Mouse (Mus musculus) stomach, postnatal 0 days (tissue): ENCODE measurements around the gene Nodal. TPM values are rescaled to one million over a fixed set of nuclear protein-coding genes. Genes with fewer than 3 reads are reported as not detected.

Experiments used
- ATAC-seq: fragments of 200-750 bp; cut with Nextera tagmentation; 2 replicates; pipeline ENCODE4 v1.8.0; 2017; ENCODE audit not compliant: low FRiP score, low TSS enrichment
- DNase-seq: peaks from one replicate; pipeline ENCODE4 v3.0.0-alpha.2; 2016; ENCODE audit warnings: low spot score
- H3K27ac ChIP-seq: fragments of 300-500 bp; sonication (generic); replicated peaks from 2 replicates; pipeline ENCODE4 v1.5.1; 2014; ENCODE audit warnings: mild to moderate bottlenecking, control low read depth
- H3K27me3 ChIP-seq: fragments of 300-500 bp; sonication (generic); 2 replicates; pipeline ENCODE4 v1.6.1; 2014; ENCODE audit warnings: low read length; ENCODE audit not compliant: control insufficient read depth, insufficient read depth
- H3K36me3 ChIP-seq: fragments of 300-500 bp; sonication (generic); 2 replicates; pipeline ENCODE4 v1.6.1; 2014; ENCODE audit warnings: low read length, mixed read lengths; ENCODE audit not compliant: control insufficient read depth, insufficient read depth
- H3K4me1 ChIP-seq: fragments of 300-500 bp; sonication (generic); replicated peaks from 2 replicates; pipeline ENCODE4 v1.6.1; 2014; ENCODE audit warnings: antibody characterized with exemption; ENCODE audit not compliant: control insufficient read depth, insufficient read depth
- H3K4me2 ChIP-seq: fragments of 300-500 bp; sonication (generic); replicated peaks from 2 replicates; pipeline ENCODE4 v1.6.1; 2014; ENCODE audit warnings: low read depth, mild to moderate bottlenecking, control low read depth, moderate library complexity
- H3K4me3 ChIP-seq: fragments of 300-500 bp; sonication (generic); 2 replicates; pipeline ENCODE4 v1.5.1; 2014; ENCODE audit warnings: low read depth, low read length, control low read depth
- H3K9ac ChIP-seq: fragments of 300-500 bp; sonication (generic); 2 replicates; pipeline ENCODE4 v1.6.1; 2014; ENCODE audit warnings: mild to moderate bottlenecking, low read length, control low read depth, mixed read lengths
- H3K9me3 ChIP-seq: fragments of 300-500 bp; sonication (generic); 2 replicates; pipeline ENCODE4 v1.6.1; 2016; ENCODE audit warnings: low read length; ENCODE audit not compliant: control insufficient read depth
- CTCF ChIP-seq: IDR thresholded peaks from 2 replicates; pipeline ENCODE4 v1.5.1; 2016; ENCODE audit warnings: antibody characterized with exemption, low read depth, mild to moderate bottlenecking, moderate library complexity
- EP300 ChIP-seq: optimal IDR thresholded peaks from 2 replicates; pipeline ENCODE3; 2016; ENCODE audit warnings: antibody characterized with exemption
- WGBS: fragments of 180-500 bp; shearing (Covaris S2); extraction: QIAGEN DNeasy Blood & Tissue Kit; methylation state at CpG from one replicate; pipeline ENCODE4 v1.1.7; 2014; 5-methylcytosine and 5-hydroxymethylcytosine counted together
- polyA plus RNA-seq: library from polyadenylated mRNA; unstranded; fragments of >200 nt; fragmentation: Nextera tagmentation; extraction: Ambion mirVana; gene quantifications from 2 replicates; pipeline ENCODE4 v1.2.1, GENCODE M21; 2015

The Nodal gene
- polyA plus RNA-seq, 1 experiment from 2014 or later: not detected

DNA sequence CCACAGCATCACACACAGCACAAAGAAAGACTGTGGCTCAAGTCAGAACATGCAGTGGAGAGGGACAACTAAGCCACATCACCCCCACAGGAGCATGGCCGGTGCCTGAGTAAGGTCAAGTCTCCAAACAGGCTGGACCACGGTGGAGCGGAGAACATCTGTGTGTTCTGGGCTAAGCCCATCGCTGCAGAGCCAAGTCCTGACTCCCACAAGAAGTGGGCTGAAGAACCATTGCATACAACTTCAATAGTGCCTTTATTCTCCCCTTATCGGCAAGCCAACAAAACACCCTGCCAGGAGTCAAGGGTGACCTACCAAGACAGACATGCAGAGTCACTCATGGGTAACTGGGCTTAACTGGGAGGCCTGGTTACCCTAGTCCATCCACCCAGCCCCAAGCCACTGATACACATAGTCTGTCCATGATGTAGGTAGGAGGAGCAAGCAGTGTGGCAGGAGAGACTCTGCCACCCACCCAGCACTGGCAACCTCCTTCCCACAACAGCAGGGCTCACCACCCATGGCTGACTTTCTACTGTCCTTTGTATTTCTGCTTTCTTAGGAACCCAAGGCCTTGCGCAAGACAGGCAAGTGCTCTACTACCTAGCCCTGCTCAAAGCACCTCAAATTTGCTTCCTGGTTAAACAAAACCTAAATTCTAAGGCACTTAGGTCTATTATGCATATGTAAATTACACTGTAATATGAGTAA is 42.8 kb upstream of the Nodal start:
- Histone ChIP-seq H3K9ac (no peak overlapping the region), H3K27me3 (no peaks in the 10 kb centered on the region)

GRCm38 (mm10) chr10:61378050-61378449 is 39.7 kb upstream of the Nodal start:
- H3K9ac ChIP-seq: no peak overlapping the region
- DNase-seq: no peak
- 87% methylated on average over 5 of the region's 5 CpGs for WGBS
- no peak overlapping the region for H3K4me2 ChIP-seq
- H3K4me1 ChIP-seq: peaks cover 9% of the 10 kb centered on the region
- no peak overlapping the region for H3K4me3 ChIP-seq
- no peak overlapping the region for H3K27ac ChIP-seq
- no peak for ATAC-seq
- H3K9me3 ChIP-seq: no peaks in the 10 kb centered on the region
- TF ChIP-seq EP300 (no peak), CTCF (no peak)
- H3K27me3 ChIP-seq: no peaks in the 10 kb centered on the region
- no peaks in the 10 kb centered on the region; the same call in 1 of the 2 replicates for H3K36me3 ChIP-seq

More for the DNA sequence above, 42.8 kb upstream of the Nodal start:
- Histone ChIP-seq H3K9me3 (no peaks in the 10 kb centered on the region), H3K4me3 (no peak overlapping the region), H3K4me1 (0 out of 2 replicates have a peak, but pooled peaks cover 3% of the 10 kb centered on the region), H3K4me2 (no peak overlapping the region), H3K27ac (peak overlapping the region; percentile 40), H3K36me3 (no peaks in the 10 kb centered on the region)
- WGBS: 55% methylated on average over 6 of the region's 6 CpGs
- peak; percentile 55; the same call in 1 of the 2 replicates for ATAC-seq
- peak; percentile 23 for DNase-seq
- no peak for TF ChIP-seq CTCF
- TF ChIP-seq EP300: no peak

DNA sequence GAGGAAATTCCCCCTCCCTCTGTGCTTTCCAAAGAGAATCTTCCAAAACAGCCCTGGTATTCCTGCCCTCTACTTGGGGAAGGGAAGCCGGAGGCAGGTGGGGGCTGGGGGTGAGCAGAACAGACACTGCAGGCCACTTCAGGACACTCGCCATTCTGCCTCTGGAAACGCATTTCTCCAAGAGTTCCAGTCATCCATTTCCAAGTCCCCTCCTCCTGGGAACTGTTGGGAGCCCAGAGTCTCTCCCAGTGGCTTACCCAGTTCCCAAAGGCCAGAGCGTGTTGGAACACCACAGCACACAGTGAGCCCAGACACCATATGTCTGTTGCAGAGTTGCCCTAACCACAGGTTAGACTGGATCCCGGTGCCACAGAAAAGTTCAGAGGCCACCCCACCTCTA is 39.1 kb upstream of the Nodal start:
- Histone ChIP-seq H3K4me1 (peaks cover 10% of the 10 kb centered on the region), H3K9me3 (no peaks in the 10 kb centered on the region), H3K4me3 (no peak overlapping the region), H3K36me3 (no peaks in the 10 kb centered on the region; the same call in 1 of the 2 replicates), H3K27ac (no peak overlapping the region), H3K27me3 (no peaks in the 10 kb centered on the region), H3K9ac (no peak overlapping the region), H3K4me2 (no peak overlapping the region)
- 65% methylated on average over 5 of the region's 5 CpGs for WGBS
- DNase-seq (no peak), ATAC-seq (no peak)
- TF ChIP-seq CTCF (no peak), EP300 (no peak)

- ATAC-seq (no peak), DNase-seq (no peak)
- no peaks in the 10 kb centered on the region; the same call in 1 of the 2 replicates for H3K36me3 ChIP-seq
- 90% methylated on average over 13 of the region's 13 CpGs for WGBS
- H3K9me3 ChIP-seq: no peaks in the 10 kb centered on the region
- H3K4me1 ChIP-seq: peaks cover 12% of the 10 kb centered on the region
- H3K4me2 ChIP-seq: peak overlapping the region; percentile 31; the same call in 1 of the 2 replicates
- no peaks in the 10 kb centered on the region for H3K27me3 ChIP-seq
- TF ChIP-seq EP300: no peak
- no peak for TF ChIP-seq CTCF
- H3K9ac ChIP-seq: no peak overlapping the region
- H3K27ac ChIP-seq: peak overlapping the region; percentile 49; the same call in 1 of the 2 replicates
- no peak overlapping the region for H3K4me3 ChIP-seq
These were observed 38.3 kb upstream of the Nodal start for GRCm38 (mm10) chr10:61379340-61380040.

DNA sequence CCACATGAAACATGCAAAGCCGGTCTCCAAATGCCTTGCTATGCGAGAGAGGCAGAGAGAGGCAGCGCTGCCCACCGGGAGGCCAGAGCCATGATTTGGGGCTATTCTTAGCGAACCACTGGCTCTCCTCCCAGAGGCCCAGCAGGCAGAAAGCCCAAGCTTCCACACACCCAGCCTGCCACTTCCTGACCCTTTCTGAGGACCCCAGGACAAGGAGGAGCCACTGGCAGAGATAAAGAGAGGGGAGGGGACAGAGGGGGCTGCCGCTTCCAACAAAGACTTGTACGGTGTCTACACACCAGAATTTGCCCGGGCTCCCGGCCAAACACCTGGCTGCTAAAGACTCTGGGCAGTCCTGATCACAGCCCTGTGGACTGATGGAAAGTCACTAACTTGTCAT is 37.6 kb upstream of the Nodal start:
- Histone ChIP-seq H3K27me3 (no peaks in the 10 kb centered on the region), H3K9me3 (no peaks in the 10 kb centered on the region), H3K36me3 (no peaks in the 10 kb centered on the region; the same call in 1 of the 2 replicates), H3K9ac (no peak overlapping the region), H3K4me3 (no peak overlapping the region), H3K4me2 (peak overlapping the region; percentile 31; the same call in 1 of the 2 replicates), H3K27ac (peak overlapping the region; percentile 49), H3K4me1 (peaks cover 12% of the 10 kb centered on the region)
- ATAC-seq: no peak
- 19% methylated on average over 9 of the region's 9 CpGs for WGBS
- TF ChIP-seq EP300 (no peak), CTCF (no peak)
- DNase-seq: no peak

DNA sequence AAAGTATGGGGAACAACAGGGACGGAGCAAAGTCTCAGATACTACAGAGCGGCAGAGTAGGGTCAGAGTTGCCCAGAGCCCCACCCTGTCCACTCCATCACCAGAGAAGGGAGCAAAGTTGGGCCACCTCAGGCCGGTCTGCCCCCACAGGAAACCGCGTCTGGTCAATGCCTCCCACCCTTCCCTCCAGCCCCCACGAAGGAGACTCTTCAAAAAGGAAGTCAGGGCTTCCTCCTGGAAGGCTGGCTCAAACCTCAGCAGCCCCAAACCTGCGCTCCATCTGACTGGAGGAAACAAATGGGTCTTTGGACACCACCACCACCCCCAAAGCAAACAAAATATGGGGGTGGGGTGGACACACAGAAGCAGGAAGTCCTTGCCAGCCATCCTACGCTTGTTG is 35.9 kb upstream of the Nodal start:
- peak overlapping the region; percentile 93 for H3K4me2 ChIP-seq
- no peak overlapping the region for H3K27ac ChIP-seq
- peak overlapping the region; percentile 71; the same call in 1 of the 2 replicates for H3K9ac ChIP-seq
- DNase-seq: no peak
- no peak for ATAC-seq
- no peaks in the 10 kb centered on the region for H3K27me3 ChIP-seq
- no peaks in the 10 kb centered on the region for H3K9me3 ChIP-seq
- peak overlapping the region; percentile 66 for H3K4me3 ChIP-seq
- peaks cover 12% of the 10 kb centered on the region for H3K4me1 ChIP-seq
- WGBS: 23% methylated on average over 8 of the region's 8 CpGs
- H3K36me3 ChIP-seq: no peaks in the 10 kb centered on the region; the same call in 1 of the 2 replicates
- TF ChIP-seq CTCF (no peak), EP300 (no peak)
